Mouse (Mus musculus) retina, postnatal 7 days (tissue): ENCODE measurements around the gene Spata5.
"Not testable (repeated sequence)": the region's sequence is repeated elsewhere in the genome, so short reads cannot be mapped to it uniquely, and the experiment has no call there.

Experiments
- DNase-seq: peaks from one replicate; pipeline ENCODE4 v3.0.0-alpha.2; 2012; ENCODE audit warnings: low read depth, low spot score

Gene Spata5

GRCm38 (mm10) chr3:37510055-37511032 lies 90.6 kb downstream of the Spata5 start:
- DNase-seq: no peak

- peak; percentile 25 for DNase-seq
These were observed 95.8 kb downstream of the Spata5 start for GRCm38 (mm10) chr3:37515485-37515884.

- no peak for DNase-seq
These were observed 96.7 kb downstream of the Spata5 start for GRCm38 (mm10) chr3:37516379-37516778.

GRCm38 (mm10) chr3:37518611-37519010 lies 98.9 kb downstream of the Spata5 start:
- no peak for DNase-seq

GRCm38 (mm10) chr3:37520334-37521023 lies 100.8 kb downstream of the Spata5 start:
- no peak for DNase-seq

- no peak for DNase-seq
These were observed 112.4 kb downstream of the Spata5 start for GRCm38 (mm10) chr3:37532079-37532478.

- DNase-seq: not testable (repeated sequence)
These were observed 121.0 kb downstream of the Spata5 start for GRCm38 (mm10) chr3:37540701-37541100.

- DNase-seq: no peak
These were observed 126.7 kb downstream of the Spata5 start for GRCm38 (mm10) chr3:37546351-37546750.

- no peak for DNase-seq
These were observed 130.5 kb downstream of the Spata5 start for GRCm38 (mm10) chr3:37550190-37550589.

- DNase-seq: no peak
These were observed 130.9 kb downstream of the Spata5 start for GRCm38 (mm10) chr3:37550594-37550993.

- peak; percentile 14 for DNase-seq
These were observed 131.8 kb downstream of the Spata5 start for GRCm38 (mm10) chr3:37551486-37551885.

GRCm38 (mm10) chr3:37552244-37552643 lies 132.5 kb downstream of the Spata5 start:
- DNase-seq: no peak

- no peak for DNase-seq
These were observed 133.8 kb downstream of the Spata5 start for GRCm38 (mm10) chr3:37553371-37554033.

GRCm38 (mm10) chr3:37556412-37557113 lies 136.9 kb downstream of the Spata5 start:
- no peak for DNase-seq

- DNase-seq: no peak
These were observed 138.2 kb downstream of the Spata5 start for GRCm38 (mm10) chr3:37557741-37558479.

GRCm38 (mm10) chr3:37559339-37559738 lies 139.6 kb downstream of the Spata5 start:
- DNase-seq: no peak

- no peak for DNase-seq
These were observed 141.8 kb downstream of the Spata5 start for GRCm38 (mm10) chr3:37561466-37561865.

GRCm38 (mm10) chr3:37566097-37566496 lies 146.4 kb downstream of the Spata5 start:
- DNase-seq: no peak

GRCm38 (mm10) chr3:37567505-37567904 lies 147.8 kb downstream of the Spata5 start:
- no peak for DNase-seq

- DNase-seq: no peak
These were observed 149.1 kb downstream of the Spata5 start for GRCm38 (mm10) chr3:37568780-37569179.
